Mouse (Mus musculus): ENCODE results near the gene Tnni2. TPM values are rescaled to one million over a fixed set of nuclear protein-coding genes. Genes with fewer than 3 reads are reported as not detected.

Gene Tnni2
- polyA plus RNA-seq, 1 experiment from 2014 or later, result 0.86 TPM

DNA sequence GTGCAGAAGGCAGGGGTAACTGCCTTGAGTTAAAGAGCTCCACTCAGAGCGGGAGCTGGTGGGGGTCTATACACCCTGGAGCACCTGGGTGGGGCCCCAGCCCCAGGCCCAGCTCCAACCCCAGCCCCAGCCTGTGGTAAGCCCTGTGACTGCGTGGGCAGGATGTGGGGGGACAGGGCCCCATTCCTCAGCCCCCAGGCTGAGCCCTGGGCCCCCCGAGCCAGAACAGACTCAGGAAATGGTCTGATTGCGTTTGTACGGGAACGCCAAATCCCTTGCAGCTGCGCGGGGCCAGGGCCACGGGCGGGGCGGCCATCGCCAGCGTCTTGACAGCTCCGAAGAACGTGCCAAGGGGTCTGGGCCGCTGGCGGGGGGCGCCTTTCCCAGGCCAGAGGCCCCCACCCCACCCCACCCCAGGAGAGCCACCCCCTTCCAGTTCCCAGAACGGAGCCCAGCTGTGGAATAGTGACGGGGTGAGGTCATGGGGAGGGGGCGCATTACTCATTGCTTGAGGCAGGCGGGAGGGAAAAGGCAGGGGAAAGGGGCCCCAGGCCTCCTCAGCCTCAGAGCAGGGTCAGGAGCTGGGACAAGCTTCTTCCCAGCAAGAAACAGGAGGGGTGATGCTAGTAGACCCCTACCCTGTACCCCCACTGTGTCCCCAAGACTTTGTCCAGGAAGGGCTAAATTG, 40.1 kb downstream of the Tnni2 start:
- H3K4me1 ChIP-seq (ENCODE audit: insufficient read depth), result peaks cover 31% of the 10 kb centered on the region
- under 1% methylated on average over 22 of the region's 22 CpGs for WGBS

GRCm38 (mm10) chr7:142482256-142482609, 40.6 kb downstream of the Tnni2 start:
- Histone ChIP-seq H3K4me1 (ENCODE audit: insufficient read depth) (peaks cover 31% of the 10 kb centered on the region), H3K4me2 (peak overlapping the region; percentile 59), H3K36me3 (ENCODE audit: insufficient read depth) (peaks cover 34% of the 10 kb centered on the region), H3K27ac (ENCODE audit: low read depth) (peak overlapping the region; percentile 98), H3K9ac (peak overlapping the region; percentile 62), H3K4me3 (ENCODE audit: low read depth, low read length) (no peak overlapping the region), H3K27me3 (ENCODE audit: insufficient read depth, low read length) (no peaks in the 10 kb centered on the region), H3K9me3 (ENCODE audit: low read depth, low read length) (no peaks in the 10 kb centered on the region)
- TF ChIP-seq CTCF (IDR thresholded peaks at IDR 0.05; ENCODE audit: low read depth), result no peak
- ATAC-seq (ENCODE audit: insufficient read depth) (peak; percentile 43), DNase-seq (peak; percentile 82)
- 3% methylated on average over 6 of the region's 6 CpGs for WGBS

More for the DNA sequence above, 40.1 kb downstream of the Tnni2 start:
- DNase-seq, result peak; percentile 89
- H3K27ac ChIP-seq (ENCODE audit: low read depth), result peak overlapping the region; percentile 98
- peak; percentile 81 for ATAC-seq (ENCODE audit: insufficient read depth)
- no peaks in the 10 kb centered on the region for H3K27me3 ChIP-seq (ENCODE audit: insufficient read depth, low read length)
- H3K9ac ChIP-seq, result peak overlapping the region; percentile 62
- H3K4me2 ChIP-seq, result peak overlapping the region; percentile 59
- H3K9me3 ChIP-seq (ENCODE audit: low read depth, low read length), result no peaks in the 10 kb centered on the region
- H3K36me3 ChIP-seq (ENCODE audit: insufficient read depth), result peaks cover 32% of the 10 kb centered on the region
- TF ChIP-seq CTCF (IDR thresholded peaks at IDR 0.05; ENCODE audit: low read depth), result no peak
- H3K4me3 ChIP-seq (ENCODE audit: low read depth, low read length), result peak overlapping the region; percentile 16

DNA sequence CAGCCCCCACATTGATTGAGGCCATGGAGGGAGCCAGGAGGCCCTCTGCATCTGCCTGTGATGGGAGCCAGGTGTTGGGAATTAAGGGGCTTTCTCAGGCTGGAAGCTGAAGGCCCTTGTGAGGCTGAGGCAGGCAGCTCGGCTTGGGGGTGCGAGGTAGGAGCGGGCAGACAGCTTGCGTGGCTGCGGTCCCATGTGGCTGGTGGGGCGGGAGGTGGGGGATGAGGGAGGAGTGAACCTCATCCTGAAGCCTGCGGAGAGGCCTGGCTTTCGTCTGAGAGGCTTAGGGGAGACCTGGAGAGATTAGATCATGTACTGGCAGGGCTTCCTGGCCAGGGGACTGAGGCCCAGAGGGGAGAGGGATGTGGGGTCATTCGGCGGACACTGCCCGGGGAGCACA, 41.5 kb downstream of the Tnni2 start:
- peaks cover 34% of the 10 kb centered on the region for H3K4me1 ChIP-seq (ENCODE audit: insufficient read depth)
- H3K9me3 ChIP-seq (ENCODE audit: low read depth, low read length), result no peaks in the 10 kb centered on the region

GRCm38 (mm10) chr7:142484780-142485179, 43.2 kb downstream of the Tnni2 start:
- ATAC-seq (ENCODE audit: insufficient read depth) (no peak), DNase-seq (no peak)
- Histone ChIP-seq H3K36me3 (ENCODE audit: insufficient read depth) (peaks cover 47% of the 10 kb centered on the region), H3K4me1 (ENCODE audit: insufficient read depth) (peaks cover 34% of the 10 kb centered on the region), H3K4me2 (no peak overlapping the region), H3K9me3 (ENCODE audit: low read depth, low read length) (no peaks in the 10 kb centered on the region), H3K4me3 (ENCODE audit: low read depth, low read length) (no peak overlapping the region), H3K27me3 (ENCODE audit: insufficient read depth, low read length) (no peaks in the 10 kb centered on the region), H3K27ac (ENCODE audit: low read depth) (peak overlapping the region; percentile 55; the same call in 1 of the 2 replicates), H3K9ac (no peak overlapping the region)
- no peak for TF ChIP-seq CTCF (IDR thresholded peaks at IDR 0.05; ENCODE audit: low read depth)
- WGBS, result 82% methylated on average over 12 of the region's 12 CpGs

More for the DNA sequence above, 41.5 kb downstream of the Tnni2 start:
- Histone ChIP-seq H3K4me3 (ENCODE audit: low read depth, low read length) (no peak overlapping the region), H3K36me3 (ENCODE audit: insufficient read depth) (peaks cover 35% of the 10 kb centered on the region), H3K27me3 (ENCODE audit: insufficient read depth, low read length) (no peaks in the 10 kb centered on the region), H3K27ac (ENCODE audit: low read depth) (peak overlapping the region; percentile 98), H3K4me2 (peak overlapping the region; percentile 25; the same call in 1 of the 2 replicates), H3K9ac (0 out of 2 replicates have a peak overlapping the region, but pooled peaks have one; percentile 62)
- 27% methylated on average over 11 of the region's 11 CpGs for WGBS
- ATAC-seq (ENCODE audit: insufficient read depth) (0 out of 2 replicates have a peak, but pooled peaks have one; percentile 3), DNase-seq (peak; percentile 69)
- no peak for TF ChIP-seq CTCF (IDR thresholded peaks at IDR 0.05; ENCODE audit: low read depth)

- Histone ChIP-seq H3K27me3 (ENCODE audit: insufficient read depth, low read length) (no peaks in the 10 kb centered on the region), H3K9me3 (ENCODE audit: low read depth, low read length) (no peaks in the 10 kb centered on the region), H3K36me3 (ENCODE audit: insufficient read depth) (peaks cover 65% of the 10 kb centered on the region), H3K27ac (ENCODE audit: low read depth) (peak overlapping the region; percentile 64), H3K4me2 (no peak overlapping the region), H3K4me1 (ENCODE audit: insufficient read depth) (peaks cover 20% of the 10 kb centered on the region), H3K4me3 (ENCODE audit: low read depth, low read length) (no peak overlapping the region), H3K9ac (no peak overlapping the region)
- DNase-seq, result no peak
- 52% methylated on average over 8 of the region's 8 CpGs for WGBS
- ATAC-seq (ENCODE audit: insufficient read depth), result no peak
- TF ChIP-seq CTCF (IDR thresholded peaks at IDR 0.05; ENCODE audit: low read depth), result no peak
Measured at GRCm38 (mm10) chr7:142486751-142487162, 45.1 kb downstream of the Tnni2 start.

- DNase-seq (peak; percentile 90), ATAC-seq (ENCODE audit: insufficient read depth) (peak; percentile 76)
- H3K27me3 ChIP-seq (ENCODE audit: insufficient read depth, low read length), result no peaks in the 10 kb centered on the region
- no peaks in the 10 kb centered on the region for H3K9me3 ChIP-seq (ENCODE audit: low read depth, low read length)
- H3K4me3 ChIP-seq (ENCODE audit: low read depth, low read length), result no peak overlapping the region
- 14% methylated on average over 9 of the region's 9 CpGs for WGBS
- peak; percentile 82 for TF ChIP-seq CTCF (IDR thresholded peaks at IDR 0.05; ENCODE audit: low read depth)
- H3K36me3 ChIP-seq (ENCODE audit: insufficient read depth), result peaks cover 71% of the 10 kb centered on the region
- H3K4me1 ChIP-seq (ENCODE audit: insufficient read depth), result peaks cover 14% of the 10 kb centered on the region
- no peak overlapping the region for H3K4me2 ChIP-seq
- H3K27ac ChIP-seq (ENCODE audit: low read depth), result peak overlapping the region; percentile 64; the same call in 1 of the 2 replicates
- no peak overlapping the region for H3K9ac ChIP-seq
Measured at GRCm38 (mm10) chr7:142487341-142487859, 45.8 kb downstream of the Tnni2 start.

DNA sequence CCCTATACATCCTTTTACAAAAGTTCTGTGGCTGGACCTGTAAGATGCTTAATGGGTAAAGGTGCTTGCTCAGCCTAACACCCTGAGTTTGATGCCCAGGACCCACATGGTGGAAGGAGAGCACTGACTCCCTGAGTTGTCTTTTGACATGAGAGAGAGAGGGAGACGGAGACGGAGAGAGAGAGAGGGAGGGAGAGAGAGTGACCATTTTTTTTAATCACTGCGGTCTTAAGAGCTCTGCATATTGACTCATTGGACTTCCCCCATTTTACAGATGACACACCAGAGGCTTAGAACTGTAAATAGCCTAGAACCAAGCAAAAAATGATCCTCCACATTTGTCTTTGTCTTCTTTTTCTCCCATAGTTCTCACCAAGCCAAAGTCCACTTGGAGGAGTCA, 46.4 kb downstream of the Tnni2 start:
- no peak for DNase-seq
- Histone ChIP-seq H3K9ac (no peak overlapping the region), H3K27ac (ENCODE audit: low read depth) (peak overlapping the region; percentile 64; the same call in 1 of the 2 replicates), H3K36me3 (ENCODE audit: insufficient read depth) (peaks cover 75% of the 10 kb centered on the region), H3K4me2 (no peak overlapping the region), H3K9me3 (ENCODE audit: low read depth, low read length) (no peaks in the 10 kb centered on the region), H3K27me3 (ENCODE audit: insufficient read depth, low read length) (no peaks in the 10 kb centered on the region), H3K4me3 (ENCODE audit: low read depth, low read length) (no peak overlapping the region), H3K4me1 (ENCODE audit: insufficient read depth) (peaks cover 7% of the 10 kb centered on the region)
- no peak for TF ChIP-seq CTCF (IDR thresholded peaks at IDR 0.05; ENCODE audit: low read depth)
- ATAC-seq (ENCODE audit: insufficient read depth), result no peak
- 58% methylated on average over 3 of the region's 3 CpGs for WGBS
